Mouse (Mus musculus) thymus, postnatal 25 days (tissue): ENCODE measurements at regions not wholly inside any gene's neighbourhood (a gene's known extent, or its start where the extent isn't known, plus 50 kb on each side); places are given as distances from the start of the nearest gene placed in this dataset.

Experiments
- DNase-seq: peaks from one replicate; pipeline ENCODE4 v3.0.0; 2022

- no peak for DNase-seq
Observed at GRCm38 (mm10) chr2:116942321-116942791, 63.9 kb downstream of the Tmco5 start.

DNA sequence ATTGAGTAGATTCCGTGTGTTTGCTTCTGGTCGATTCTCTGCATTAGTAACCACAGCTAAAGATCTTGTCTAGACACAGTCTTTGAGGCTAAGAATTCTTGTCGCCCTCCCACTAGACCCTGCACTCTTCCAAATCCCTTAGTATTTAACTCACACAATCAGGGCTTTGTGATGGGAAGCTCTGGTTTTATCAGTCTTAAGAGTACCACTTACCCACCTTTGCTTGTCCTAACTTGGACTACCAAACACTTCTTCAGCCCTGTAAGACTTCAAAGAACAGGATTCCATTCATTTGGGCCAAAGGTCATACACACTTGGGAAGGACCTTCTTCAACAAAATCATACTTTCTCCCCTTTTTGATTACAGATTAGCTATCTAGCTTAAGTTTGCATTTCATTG, 70.0 kb downstream of the Tmco5 start:
- DNase-seq: no peak

DNA sequence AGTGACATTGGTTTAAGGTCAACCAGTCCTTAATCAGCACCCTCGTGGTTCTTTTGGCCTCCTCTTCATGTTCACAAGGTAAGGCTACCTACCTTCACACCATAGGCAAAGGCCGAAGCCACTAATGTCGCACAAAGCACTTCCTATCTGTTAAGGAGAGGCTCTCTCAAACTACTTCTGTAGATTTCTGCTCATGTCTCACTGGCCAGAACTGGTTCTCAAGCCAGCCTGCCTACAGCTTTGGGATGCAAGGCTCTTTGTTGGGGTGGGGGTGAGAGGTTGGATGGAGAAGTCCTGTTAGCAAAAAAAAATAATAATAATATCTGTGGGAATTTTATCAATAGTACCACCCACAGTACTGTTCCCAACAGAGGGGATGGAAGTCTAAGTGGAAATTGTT, 71.2 kb downstream of the Tmco5 start:
- DNase-seq: no peak

GRCm38 (mm10) chr2:116950154-116950553, 71.7 kb downstream of the Tmco5 start:
- no peak for DNase-seq

- DNase-seq: no peak
Observed at GRCm38 (mm10) chr2:116951481-116951880, 73.0 kb downstream of the Tmco5 start.

GRCm38 (mm10) chr2:116954280-116954679, 75.8 kb downstream of the Tmco5 start:
- no peak for DNase-seq

- DNase-seq: no peak
Observed at GRCm38 (mm10) chr2:116954896-116955295, 76.4 kb downstream of the Tmco5 start.

GRCm38 (mm10) chr2:116963116-116963873, 84.8 kb downstream of the Tmco5 start:
- DNase-seq: no peak

GRCm38 (mm10) chr2:116966266-116966665, 87.8 kb downstream of the Tmco5 start:
- no peak for DNase-seq

DNA sequence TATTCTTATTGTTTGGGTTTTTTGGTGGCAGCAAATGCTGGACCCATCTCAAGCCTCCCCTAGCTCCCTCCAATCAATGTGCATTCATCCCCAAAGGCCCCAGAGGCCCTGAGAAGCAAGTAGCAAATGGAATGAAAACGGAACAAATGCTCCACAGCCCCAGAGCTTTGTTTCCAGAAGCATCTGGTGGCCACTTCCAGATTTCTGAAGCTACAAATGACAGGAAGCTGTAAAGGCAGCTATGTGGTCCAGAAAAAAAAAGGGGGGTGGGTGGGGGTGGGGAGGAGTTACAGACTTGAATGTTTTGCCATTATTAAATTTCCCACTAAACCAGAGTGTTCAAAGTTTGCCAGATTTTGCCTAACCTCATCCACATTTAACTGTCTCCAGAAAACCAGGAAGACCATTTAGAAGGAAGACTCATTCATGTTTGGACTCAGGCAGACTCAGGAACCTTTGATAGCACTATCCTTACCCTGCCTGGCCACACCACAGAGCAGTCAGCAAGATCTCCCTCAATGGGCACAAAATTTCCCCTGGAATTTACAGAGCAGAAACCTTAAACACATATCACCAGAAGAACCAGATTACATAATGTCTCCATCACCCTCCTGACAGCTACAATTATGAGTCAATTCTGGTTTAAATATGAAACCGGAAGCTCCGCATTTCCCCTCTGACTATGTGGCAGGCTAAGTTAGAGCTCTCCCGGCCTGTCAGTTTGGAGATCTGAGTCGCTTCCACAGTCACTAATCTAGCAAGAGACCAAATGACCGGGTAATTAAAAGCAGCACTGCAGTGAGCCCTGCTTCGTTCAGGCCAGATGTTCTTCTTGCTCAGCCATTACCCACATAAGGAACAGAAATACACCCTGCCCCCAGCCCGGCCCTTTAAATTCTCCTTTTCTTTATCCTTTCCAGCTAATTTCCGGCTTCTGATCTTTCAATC, 93.4 kb downstream of the Tmco5 start:
- DNase-seq: peak; percentile 12

GRCm38 (mm10) chr2:116972614-116972985, 94.1 kb downstream of the Tmco5 start:
- peak; percentile 21 for DNase-seq

- DNase-seq: no peak
Observed at GRCm38 (mm10) chr2:116973441-116973840, 95.0 kb downstream of the Tmco5 start.

GRCm38 (mm10) chr2:116974152-116974551, 95.7 kb downstream of the Tmco5 start:
- no peak for DNase-seq

DNA sequence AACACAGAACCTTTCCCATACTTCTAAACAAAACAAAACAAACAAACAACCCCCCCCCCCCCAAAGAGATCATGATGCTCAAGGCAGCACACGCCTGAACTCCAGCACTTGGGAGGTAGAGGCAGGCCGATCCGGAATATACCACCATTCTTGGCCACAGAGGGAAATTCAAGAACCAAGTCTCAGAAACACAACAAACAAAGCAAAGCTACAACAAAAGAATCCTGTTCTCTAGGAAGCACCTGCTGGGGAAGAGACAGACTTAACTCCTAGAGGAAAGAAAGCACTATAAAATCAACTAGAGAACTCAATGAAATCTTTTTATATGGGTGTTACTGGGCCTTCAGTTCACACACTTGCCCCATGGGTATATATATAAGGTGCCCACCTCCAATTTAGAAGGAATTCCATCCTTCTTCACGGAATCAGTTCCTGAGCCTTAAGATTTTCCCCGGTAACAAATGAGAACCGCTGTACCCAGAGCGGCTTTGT, 96.1 kb downstream of the Tmco5 start:
- DNase-seq: no peak

DNA sequence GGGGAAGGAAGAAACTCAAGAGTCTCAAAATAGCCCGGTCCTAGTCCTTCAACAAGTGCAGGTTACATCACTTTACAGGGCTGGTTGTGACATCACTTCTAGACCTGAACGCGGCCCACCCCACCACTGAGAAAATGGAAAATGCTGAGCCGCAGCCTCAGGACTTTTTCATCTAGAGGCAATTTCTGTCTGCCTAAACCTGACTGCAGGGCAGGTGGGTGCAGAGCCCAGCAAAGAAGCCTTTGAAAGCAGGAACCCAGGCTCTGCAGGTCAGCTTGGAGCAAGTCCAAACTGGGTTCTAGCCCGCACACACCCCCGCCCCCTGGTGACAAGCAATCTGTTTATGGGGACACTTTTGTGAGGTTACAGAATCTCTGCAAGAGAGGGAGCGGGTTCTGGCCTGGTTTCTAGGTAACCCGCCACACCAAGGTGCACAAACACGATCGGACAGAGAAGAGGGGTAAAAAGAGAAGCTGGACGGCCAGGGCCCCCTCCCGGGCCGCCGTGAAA, 96.7 kb downstream of the Tmco5 start:
- peak; percentile 6 for DNase-seq

- peak; percentile 34 for DNase-seq
Observed at GRCm38 (mm10) chr2:116975601-116976431, 97.3 kb downstream of the Tmco5 start.

- DNase-seq: no peak
Observed at GRCm38 (mm10) chr2:116976432-116976750, 97.9 kb downstream of the Tmco5 start.

DNA sequence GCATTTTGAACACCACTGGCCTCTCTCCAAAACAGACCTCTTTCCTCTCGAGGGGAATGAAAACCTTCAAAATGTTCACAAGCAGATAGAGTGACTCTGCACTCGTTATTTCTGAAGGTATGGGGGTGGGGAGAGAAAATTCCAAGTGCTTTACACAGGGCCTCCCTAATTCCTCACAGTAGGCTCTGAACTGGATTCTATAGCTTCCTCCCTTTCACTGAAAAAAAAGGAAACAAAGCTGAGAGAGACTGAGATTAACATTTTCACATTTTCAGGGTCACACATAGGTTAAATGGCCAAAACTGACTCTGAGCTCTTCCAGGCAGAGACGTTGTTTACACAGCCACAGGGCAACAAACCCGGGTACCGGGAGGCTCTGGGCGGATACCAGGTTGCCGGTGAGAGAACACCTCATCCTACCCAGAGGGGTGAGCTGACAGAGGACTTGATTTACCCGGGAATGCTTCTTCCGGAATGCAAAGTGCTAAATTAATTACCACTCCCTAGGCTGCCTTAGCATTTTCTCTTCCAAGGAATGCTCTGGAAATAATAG, 98.5 kb downstream of the Tmco5 start:
- no peak for DNase-seq

DNA sequence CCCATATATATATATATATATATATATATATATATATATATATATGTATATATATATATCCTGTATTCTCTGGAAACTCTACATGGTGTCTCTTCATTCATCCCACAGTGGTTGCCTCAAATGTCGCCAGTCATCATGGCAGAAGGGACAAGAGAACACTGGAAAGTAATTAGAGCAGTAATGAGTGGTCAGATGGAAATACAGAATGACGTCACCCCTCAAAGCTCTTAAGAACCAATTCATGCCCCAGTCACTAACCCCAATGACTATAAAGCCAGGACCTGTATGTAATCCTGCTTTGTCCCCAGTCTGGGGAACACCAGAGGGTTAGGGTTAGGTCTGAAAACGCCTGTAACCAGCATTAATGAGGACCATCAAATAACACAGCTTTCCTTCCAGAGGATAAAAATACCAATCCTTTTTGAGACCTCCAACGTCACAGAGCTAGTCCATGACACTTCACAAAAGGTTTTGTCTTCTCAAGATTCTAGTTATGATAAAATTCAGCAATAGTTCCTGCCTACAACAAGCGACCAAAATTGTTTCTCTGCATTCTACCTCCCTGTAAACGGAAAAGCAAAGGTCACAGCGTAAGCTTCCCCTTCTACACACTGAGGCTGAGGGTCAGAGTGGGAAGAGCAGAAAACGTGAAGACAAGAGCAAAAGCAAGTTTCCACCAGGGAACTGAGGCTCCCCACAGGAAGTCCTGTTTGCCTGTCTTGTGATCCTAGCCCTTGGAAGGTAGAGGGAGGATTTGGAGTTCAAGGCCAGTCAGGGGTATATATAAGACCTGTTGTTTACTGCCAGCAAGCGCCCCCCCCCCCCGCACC, 99.5 kb downstream of the Tmco5 start:
- DNase-seq: no peak

DNA sequence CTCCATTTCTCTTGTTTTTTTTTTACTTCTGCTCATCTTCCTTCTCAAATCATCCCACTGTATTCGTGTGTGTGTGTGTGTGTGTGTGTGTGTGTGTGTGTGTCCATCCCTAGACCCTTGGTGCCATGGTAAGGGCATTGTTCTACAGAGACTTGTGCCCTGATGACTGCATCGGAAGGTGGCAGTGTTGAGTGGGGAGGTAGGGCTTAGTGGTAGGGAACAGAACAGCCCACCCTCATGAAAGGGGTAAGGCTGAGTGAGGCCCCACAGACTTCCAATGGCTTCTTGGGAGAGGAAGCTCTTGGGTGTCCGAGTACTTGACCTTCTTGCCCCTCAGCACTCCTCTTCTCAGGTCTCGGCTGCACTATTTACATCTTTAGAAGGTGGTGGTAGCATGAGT, 100.3 kb downstream of the Tmco5 start:
- no peak for DNase-seq
